Mouse (Mus musculus) central nervous system, embryonic 14 days (tissue): ENCODE results near the gene Lrp4. TPM values are rescaled to one million over a fixed set of nuclear protein-coding genes. Genes with fewer than 3 reads are reported as not detected.

Experiments used
- polyA plus RNA-seq: library from polyadenylated mRNA; depleted of rRNA; stranded (reverse); fragments of >200 nt; gene quantifications from 2 replicates; pipeline ENCODE4 v1.2.3, GENCODE M21; 2012; rRNA removed

Gene Lrp4
- polyA plus RNA-seq: 9.0 and 11.0 TPM in 2 replicates

GRCm38 (mm10) chr2:91457259-91457655 lies at the start of gene Lrp4:
Lrp4 (plus strand) TSS chr2:91457511.

GRCm38 (mm10) chr2:91444286-91444892 lies 12.9 kb upstream of the Lrp4 start, which contains the start of gene 1110051M20Rik:
1110051M20Rik (minus strand) TSS chr2:91444704.

GRCm38 (mm10) chr2:91526294-91527146 lies 69.2 kb downstream of the Lrp4 start, which contains the start of gene Ckap5:
Ckap5 (plus strand) TSS chr2:91526762.

Other genes with a start within 250 kb of the Lrp4 start
- gene Ddb2, start 220.5 kb upstream of the Lrp4 start, polyA plus RNA-seq: 34.6 and 36.6 TPM in 2 replicates
- gene Pacsin3, start 201.6 kb upstream of the Lrp4 start, polyA plus RNA-seq: 27.3 and 34.3 TPM in 2 replicates
- gene Arfgap2, start 192.5 kb upstream of the Lrp4 start, polyA plus RNA-seq: 37.8 and 40.4 TPM in 2 replicates
- 73.2 and 76.6 TPM in 2 replicates for gene 1110051M20Rik, start 12.8 kb upstream of the Lrp4 start, polyA plus RNA-seq
- 92.3 and 113 TPM in 2 replicates for gene Ckap5, start 69.3 kb downstream of the Lrp4 start, polyA plus RNA-seq
- 0.12 and 0.64 TPM in 2 replicates for gene F2, start 178.9 kb downstream of the Lrp4 start, polyA plus RNA-seq
- gene Zfp408, start 192.3 kb downstream of the Lrp4 start, polyA plus RNA-seq: 30.2 and 30.3 TPM in 2 replicates
- gene Arhgap1, start 192.3 kb downstream of the Lrp4 start, polyA plus RNA-seq: 74.7 and 85.3 TPM in 2 replicates